Mouse (Mus musculus) activated CD4-positive, CD25-positive, alpha-beta regulatory T cell, adult 4 months (primary cell): Measurements from ENCODE around the gene Chrna1. TPM values are rescaled to one million over a fixed set of nuclear protein-coding genes. Genes with fewer than 3 reads are reported as not detected.
A peak's percentile ranks its signal among the peaks of the same experiment; 100 is the strongest.
"Not testable (repeated sequence)": the region's sequence is repeated elsewhere in the genome, so short reads cannot be mapped to it uniquely, and the experiment has no call there.

ENCODE experiments used
- ATAC-seq: one replicate; pipeline ENCODE4 v1.8.0; 2017
- polyA plus RNA-seq, 2 experiments: library from polyadenylated mRNA; unstranded; fragments of 100-300 nt; shearing (Covaris generic); gene quantifications; one replicate each; pipeline ENCODE4 v1.2.1; 2017

Gene Chrna1
- polyA plus RNA-seq, 2 experiments from 2014 or later: not detected

DNA sequence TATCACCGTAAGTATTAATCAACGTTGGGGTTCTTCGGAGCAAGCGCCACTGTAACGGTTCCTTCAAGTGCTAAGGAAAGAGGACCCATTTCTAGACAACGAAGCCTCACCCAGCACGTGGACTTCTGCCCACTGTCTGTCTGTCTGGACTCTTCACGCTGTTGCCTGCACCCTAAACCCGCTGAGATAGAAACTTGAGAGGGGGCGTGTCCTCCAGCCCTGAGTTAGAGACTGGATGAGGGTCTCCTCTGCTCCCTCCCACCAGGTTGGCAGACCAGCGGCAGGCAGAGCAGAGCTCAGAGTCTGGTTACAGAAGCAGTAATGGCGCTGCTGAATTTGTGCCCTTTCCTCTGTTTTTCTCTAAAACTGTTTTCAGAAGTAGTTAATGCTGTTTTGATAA is 10.0 kb upstream of the Chrna1 start:
- no peak for ATAC-seq

DNA sequence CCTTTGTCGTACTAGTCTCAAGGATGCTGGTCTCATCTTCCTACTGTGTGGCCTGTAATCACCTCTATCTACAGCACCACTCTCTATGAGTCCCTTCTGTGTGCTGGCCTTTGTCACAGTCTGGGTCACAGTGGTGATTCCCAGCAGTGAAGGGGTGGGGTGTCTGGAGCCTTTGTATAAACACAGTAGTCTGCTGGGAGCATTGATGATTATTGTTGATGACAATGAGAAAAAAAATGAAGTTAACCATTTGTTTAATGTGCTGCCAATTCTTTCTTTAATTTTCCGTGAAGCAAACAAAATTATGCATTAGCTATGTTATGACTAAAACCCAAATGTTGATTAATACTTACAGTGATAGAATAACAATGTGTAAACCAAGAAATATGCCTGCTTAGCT is 8.8 kb upstream of the Chrna1 start:
- no peak for ATAC-seq

DNA sequence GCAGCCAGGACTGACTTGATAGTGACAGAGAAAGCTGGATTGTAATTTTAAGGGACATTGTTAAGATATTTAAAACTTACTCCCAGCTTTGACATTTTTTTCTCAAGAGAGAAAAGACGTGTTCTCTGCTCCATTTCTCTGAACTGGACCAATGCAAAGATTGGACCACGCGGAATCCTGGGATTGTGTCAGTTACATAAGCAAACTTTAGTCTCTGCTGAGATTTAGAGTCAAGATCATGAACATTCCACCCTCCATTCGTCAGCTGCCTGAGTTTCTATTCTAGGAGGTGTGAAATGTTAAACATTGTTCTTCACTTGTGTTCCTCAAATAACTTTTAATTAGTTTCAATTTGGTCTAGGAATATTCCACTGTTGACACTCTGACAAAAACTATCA is 7.0 kb upstream of the Chrna1 start:
- ATAC-seq: no peak

DNA sequence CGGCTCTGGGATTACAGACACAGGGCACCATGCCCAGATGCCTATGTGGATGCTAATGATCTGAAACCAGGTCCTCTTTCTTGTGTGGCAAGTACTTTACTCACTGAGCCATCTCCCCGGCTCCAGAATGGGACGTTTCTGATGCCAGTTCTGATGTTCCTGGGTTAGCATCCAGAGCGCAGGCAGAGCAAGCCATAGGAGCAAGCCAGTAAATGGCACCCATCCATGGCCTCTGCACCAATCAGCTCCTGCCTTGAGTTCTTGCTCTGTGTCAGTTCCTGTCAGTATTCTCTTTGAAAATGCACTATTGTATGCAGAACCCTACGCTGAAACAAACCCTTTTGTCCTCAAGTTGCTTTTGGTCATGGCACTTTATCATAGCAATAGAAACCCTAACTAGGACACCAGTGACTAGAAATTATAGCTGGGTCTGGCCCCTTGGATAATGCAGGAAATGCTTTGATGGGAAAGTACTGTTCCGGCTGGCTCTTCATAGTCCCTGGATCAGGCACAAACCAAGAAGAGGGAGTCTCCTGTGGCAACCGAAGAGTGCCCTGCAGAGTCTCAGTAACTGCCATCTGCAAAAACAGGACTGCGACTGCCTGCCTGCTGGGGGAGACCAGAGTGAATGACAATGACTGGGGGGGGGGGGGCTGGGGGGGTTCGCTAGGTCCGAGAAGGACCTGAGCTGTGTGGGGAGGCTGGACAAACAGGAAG is 6.4 kb upstream of the Chrna1 start:
- ATAC-seq: no peak

DNA sequence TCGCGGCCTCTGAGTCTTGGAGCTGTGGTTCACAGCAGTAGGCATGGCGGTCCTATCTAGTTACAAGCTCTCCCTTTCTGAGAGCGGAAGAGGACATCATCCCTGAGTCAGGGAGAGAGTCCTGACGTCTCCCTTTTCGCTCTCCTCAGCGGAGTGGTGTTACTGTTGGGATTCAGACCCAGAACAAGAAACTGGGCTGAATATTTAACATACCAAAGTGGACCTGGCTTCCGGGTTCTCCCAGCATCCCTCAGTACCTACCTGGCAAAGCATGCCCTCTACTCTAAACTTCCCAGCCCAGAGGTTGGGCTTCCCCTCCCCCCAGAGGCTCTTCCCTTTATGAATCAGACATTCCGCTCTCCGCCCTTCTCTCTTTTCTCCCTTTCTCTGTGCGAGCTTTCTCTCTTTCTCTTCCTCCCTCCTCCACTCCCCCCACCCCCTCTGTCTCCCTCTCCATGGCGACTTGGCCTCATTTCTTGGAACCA is 5.3 kb upstream of the Chrna1 start:
- ATAC-seq: no peak

DNA sequence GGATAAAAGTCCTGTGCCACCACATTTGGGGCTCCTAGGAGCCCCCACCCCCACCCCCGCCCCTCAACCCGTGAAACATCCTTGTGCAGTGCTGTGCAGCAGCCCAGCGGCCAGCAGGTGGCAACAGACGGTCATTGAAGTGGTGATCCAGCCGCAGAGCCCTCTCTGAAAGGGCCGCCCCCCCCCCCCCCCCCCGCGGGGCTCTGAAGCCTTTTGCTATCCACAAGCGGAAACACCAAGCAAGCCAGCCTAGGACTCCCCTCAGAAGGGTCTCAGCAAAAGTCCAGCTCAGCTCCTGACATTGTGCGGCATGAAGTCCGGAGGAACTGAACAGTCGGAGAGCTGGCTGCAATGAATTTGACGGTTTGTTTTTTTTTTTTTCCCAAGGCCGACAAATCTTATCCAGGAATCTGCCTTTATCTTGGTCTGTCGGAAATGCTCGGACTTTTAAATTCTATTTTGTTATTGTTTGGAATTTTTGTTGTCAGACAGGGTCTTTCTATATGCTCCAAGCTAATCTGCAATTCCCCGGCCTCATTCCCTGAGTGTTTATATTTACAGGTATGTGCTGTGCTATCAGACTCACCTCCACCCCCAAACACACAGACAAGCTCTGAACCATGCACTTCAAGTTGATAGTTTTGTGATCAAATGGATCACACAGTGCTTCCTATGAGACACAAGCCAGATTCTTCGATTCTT is 4.7 kb upstream of the Chrna1 start:
- ATAC-seq: peak; percentile 57

DNA sequence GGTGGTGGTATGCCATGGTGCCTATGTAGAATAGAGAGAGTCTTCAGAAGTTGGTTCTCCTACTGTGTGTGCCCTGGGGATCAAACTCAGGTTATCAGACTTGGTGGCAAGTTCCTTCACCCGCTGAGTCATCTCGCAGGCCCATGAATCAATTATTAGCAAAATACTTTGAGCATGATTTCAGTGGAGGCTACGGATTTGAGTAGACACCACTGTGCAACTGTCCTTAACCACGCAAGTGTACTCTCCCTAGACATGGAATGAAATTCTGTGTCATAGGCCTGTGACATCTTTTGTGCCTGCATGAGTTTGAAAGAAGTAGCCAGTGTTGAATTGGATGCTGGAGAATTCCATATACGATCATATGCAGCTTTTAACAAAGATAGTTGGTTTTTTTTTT is 582 bp upstream of the Chrna1 start:
- no peak for ATAC-seq

DNA sequence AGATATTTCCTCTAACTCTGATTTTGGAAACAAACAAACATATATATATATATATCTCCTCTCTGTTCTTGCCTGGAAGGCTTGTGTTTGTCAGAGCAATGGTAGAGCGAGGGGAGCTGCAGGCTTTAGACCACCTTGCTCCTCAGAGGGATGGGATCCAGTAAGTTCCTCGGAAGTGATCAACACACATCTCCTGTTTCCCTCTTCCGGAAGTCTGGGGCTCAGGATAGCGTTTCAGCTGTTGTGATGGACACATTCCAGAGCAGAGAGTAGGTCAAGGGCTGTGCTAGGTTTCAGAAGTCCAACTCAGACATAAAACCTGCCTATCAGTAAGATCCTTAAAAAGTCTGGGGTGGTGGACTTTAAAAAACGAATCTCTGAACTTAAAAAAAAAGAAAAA is 970 bp downstream of the Chrna1 start:
- no peak for ATAC-seq

DNA sequence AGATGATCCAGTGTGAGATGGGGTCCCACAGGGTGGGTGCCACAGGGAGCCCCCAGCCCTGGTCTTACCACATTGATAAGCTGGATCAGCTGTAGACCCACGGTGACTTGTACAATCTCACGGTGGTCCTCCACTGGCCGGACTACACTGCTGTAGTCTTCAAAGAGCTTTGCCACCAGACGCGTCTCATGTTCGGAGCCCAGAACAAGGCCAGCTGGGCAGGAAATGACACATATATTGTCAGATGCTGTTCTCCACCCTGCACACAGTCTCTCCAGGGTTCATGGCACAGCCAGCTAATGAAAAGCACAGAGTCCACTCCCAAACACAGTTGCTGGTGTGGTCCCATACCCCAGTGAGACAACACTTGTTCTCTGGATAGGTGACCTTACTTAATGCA is 5.7 kb downstream of the Chrna1 start:
- ATAC-seq: no peak

DNA sequence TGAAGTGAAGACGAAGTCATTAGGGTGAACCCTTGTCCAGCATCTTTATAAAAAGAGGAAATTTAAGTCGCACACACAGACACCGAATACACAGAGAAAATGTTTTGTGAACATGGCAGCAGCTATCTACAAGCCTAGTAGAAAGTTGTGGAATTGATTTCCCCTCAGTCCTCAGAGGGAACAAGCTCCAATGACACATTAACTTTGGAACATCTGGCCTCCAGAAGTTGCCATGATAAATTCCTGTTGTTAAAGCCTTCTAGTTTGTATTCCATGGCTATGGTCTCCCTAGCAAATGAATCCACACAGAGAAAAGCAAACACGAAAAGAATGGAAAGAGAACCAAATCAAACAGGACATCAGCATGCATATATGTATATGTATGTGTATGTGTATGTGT is 6.6 kb downstream of the Chrna1 start:
- no peak for ATAC-seq

DNA sequence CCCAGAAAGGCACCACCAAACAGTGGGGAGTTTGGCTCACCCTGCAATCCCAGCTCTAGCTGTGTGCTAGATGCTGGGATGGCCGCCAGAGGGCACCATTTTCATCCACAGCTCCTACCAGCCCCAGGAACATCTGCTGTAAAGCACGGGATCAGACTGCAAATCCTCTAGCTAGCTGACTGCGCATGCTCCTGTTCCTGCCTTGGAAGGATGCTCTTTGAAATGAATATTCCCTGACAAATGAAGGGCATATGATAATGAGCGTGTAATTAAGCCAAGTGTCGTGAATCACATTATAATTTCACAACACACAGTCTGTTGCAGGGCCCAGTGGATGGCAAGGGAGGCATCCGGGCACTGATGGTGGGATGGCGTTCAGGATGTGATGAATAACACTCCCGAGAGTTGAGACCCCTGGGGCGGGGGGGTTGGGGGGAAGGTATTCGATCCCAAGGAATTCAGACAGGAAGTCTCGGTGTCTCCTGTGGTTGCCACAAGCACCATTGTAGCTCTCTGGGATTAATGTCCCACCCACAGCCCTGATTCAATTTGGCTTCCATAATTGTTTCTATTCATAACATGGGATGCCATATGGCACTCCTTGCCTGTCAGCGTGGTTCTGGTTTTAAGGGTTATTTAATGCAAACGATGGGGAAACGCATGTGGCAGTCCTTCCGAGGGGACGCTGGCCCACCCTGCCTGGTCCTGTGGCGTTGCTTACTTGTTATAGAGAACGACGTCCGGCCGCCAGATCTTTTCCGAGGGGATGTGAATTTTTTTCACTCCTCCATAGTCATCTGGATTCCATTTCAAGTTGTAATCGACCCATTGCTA is 7.4 kb downstream of the Chrna1 start:
- no peak for ATAC-seq

DNA sequence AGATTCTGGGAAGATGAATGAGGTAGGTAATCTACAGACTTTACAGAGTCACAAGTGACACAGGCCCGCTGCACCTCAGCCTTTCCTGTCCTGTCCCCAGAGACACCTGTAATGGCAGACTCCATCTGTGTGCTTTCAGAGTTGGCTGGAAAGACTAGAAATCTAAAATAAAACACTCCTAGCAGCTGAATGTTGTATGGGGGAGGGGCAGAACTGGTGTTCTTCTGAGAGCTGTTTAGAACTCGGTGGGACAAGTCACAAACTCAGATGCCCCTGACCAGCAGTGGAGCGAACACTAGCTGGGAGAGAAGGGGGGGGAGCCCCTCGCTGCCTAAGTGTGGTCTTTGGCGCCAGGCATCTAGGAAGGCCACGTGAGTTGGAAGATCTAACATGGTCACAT is 8.2 kb downstream of the Chrna1 start:
- no peak for ATAC-seq

DNA sequence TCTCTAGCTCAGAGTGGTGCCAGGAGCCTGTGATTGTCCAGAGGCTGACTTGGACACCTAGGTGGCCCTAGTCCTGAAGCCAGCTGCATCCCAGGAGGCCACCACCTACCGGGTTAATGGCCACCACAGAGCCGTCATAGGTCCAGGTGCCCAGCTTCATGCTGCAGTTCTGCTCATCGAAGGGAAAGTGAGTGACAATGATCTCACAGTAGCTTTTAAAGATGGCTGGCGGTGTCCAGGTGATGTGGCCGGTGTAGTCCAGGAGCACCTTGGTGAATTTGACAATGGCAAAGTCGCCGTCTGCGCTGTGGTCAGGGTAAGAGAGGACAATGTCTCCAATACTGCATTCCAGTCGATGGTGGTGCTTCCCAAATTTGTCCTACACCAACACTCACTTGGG is 8.8 kb downstream of the Chrna1 start:
- no peak for ATAC-seq

DNA sequence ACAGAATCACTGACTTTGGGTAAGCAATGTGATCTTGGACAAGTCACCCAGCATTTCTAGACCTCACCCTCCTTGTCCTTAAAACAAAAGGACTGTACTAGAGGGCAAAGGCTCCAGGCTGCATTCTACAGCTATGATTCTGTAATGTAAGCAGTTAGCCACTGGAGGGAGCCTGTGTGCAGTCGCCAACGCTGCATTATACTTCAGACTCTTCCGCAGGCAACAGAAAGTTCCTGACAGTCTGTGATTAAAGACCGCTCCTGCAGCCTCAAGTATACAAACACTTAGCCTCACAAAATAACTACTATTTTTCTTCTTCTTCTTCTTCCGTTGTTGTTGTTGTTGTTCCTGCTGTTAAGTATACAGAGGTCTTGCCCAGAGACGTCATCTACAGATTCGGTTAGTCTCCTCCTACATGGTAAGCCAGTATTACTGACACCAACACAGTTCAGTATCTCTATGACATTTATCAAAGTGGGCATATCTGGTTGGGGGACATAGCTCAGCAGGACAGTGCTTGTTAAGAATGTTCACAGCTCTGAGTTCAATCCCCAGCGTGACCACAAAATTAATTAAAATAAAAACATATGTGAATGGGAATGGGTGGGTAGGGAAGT is 13.0 kb downstream of the Chrna1 start:
- peak; percentile 90 for ATAC-seq

DNA sequence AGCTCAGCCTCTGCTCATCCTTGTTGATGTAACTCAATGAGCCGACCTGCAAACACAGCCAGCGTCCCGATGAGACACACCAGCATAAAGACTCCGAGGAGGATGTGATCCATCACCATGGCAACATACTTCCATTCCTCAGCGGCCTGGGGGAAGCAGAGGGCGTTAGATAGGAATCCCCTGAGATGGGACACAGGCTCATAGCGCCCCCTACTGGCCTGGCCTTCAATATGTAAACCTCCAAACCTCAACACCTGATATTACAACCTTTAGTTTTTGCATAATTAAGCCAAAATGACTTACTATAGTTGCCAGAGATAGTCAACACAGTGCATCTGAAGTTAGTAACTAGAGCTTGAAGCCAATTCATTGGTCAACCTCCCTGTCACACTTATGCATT is 14.0 kb downstream of the Chrna1 start:
- ATAC-seq: no peak

DNA sequence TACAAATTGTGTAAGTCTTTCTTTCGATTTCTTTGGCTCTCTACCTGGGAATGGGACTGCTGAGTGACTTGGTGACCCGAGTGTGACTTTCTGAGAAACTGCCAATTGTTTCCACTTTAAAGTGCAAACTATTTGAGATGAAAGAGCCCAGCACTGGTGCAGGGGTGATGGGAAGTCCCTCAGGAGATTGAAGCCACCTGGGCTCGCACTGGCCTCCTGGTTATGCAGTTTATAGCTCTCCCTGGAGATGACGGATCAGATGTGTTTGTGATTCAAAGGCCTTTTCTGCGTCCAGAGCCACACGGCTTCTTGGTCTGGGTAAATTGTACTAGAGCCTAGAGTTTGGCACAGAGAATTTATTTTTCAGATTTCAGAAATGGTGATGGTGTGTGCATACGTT is 16.4 kb downstream of the Chrna1 start:
- ATAC-seq: no peak

DNA sequence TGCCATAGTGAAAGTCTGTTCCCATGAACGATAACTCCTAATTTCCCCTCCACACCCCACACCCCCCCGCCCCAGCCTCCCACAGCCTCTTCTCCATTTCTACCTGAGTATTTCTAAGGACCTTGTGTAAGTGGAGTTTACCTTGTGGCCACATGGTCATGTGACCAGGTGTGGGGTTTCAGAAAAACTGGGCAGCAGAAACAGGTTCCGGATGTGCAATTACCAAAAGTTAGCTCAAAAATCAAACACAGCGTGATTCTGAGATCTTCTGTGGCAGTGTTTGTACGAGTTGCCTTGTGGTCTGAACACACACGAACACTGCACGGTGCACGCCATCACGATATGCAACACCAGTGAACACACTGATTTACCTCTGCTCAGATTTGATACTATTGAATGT is 17.5 kb downstream of the Chrna1 start:
- ATAC-seq: no peak

DNA sequence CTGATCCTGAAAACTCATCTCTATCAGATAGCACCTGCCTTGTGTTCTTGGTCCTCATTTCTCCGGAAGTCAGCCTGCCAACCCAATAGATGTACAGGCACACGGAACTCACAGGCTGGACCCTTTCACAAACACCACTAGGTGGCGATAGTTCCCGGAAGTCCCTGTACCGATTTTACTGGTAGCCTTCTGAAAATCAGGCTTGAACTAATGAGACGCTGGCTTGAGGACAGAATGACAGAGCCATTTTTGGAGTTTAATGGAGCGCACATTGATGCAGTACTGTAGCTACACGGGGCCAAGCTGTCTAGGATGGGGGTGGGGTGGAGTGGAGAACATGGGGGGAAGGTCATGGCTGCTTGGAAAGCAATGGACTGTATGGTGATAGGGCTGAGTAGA is 18.5 kb downstream of the Chrna1 start:
- peak; percentile 76 for ATAC-seq

DNA sequence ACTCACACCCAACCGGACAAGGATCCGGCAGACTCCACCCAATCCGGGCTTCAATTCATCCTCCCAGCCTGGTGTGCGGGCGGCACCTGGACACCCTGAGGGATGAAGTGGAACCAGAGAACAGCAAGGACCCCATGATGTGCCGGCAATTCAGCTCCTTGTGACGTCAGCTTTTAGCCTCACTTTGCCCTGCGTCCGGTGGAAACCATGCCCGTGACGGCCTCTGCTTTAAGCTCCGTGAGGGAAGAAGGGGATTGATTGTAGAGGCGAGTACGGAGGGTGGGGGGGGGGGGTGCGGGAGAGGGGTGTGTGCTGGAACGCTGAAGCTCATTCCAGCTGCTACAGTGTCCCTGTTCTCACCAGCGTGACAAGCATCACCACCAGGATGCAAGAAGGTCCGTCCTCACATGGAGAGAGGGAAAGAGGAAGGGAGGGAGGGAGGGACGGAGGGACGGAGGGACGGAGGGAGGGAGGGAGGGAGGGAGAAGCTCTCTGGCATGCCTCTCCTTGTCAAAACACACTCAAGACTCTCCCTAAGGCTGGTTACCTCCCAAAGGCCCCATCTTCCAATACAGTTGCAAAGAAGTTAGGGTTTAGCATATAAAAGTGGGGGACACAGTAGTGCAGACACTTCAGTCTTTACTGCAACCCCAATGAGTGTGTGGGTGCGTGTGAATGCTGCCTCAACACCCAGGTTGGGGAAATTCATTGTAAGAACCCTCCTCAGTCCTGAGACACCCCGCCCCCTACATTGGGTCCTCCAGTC is 19.1 kb downstream of the Chrna1 start:
- ATAC-seq: no peak

DNA sequence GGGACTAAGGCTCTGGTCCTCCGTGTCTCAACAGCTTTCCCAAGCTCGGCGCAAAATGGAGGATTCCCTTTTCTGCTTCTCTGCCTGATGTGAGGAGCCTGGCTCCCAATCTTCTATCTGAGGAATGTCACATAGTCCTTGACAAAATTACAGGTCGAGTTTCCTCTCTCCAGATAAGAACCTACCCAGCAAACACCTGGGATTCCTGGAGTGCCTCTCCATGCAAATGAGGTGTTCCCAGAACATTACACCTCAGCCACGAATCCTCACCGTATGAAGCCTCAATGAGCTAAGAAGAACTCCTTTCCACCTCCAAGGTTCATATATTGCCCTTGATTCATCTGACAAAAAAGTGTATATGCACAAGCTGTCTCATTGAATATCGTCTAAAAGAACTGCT is 19.7 kb downstream of the Chrna1 start:
- no peak for ATAC-seq

DNA sequence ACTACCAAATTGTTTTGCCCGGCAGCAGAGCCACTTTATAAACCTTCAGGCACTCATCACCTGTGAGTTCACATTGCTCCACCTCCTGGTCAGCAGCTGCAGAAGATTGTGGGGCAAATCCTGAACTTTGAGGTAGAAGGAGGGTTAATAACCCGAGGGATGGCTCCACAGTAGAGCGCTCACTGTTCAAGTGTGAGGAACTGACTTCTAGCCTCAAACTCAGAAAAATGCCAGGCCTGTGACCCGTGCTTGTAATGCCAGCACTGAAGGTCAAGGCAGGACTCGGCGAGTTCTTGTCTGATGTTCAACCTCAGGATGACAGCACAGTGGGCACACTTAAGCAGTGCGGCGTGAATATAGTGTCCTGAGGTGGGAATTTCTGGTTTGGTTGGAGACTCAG is 22.2 kb downstream of the Chrna1 start:
- no peak for ATAC-seq

DNA sequence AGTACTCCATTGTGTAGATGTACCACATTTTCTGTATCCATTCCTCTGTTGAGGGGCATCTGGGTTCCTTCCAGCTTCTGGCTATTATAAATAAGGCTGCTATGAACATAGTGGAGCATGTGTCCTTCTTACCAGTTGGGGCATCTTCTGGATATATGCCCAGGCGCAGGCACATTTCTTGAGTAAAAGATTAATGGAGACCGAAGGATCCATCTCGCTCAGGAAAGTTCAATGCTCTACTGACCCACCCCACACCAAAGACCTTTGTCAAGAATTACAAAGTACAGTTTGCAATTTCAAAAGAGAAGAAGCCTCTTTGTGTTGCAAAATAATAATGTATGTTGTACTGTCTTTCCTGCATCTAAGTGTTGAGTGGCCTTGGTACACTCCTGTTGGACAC is 23.1 kb downstream of the Chrna1 start:
- ATAC-seq: not testable (repeated sequence)
